Mouse (Mus musculus) liver, postnatal 0 days (tissue): Measurements from ENCODE around the gene Ccdc189.

ENCODE experiments used
- CTCF ChIP-seq: sonication (generic); IDR thresholded peaks from 2 replicates; pipeline ENCODE4 v1.5.1; 2016; ENCODE audit warnings: antibody characterized with exemption, low read depth
- EP300 ChIP-seq: IDR thresholded peaks from 2 replicates; pipeline ENCODE4 v1.6.1; 2016; ENCODE audit warnings: antibody characterized with exemption, low read depth, mild to moderate bottlenecking

GRCm38 (mm10) chr7:127549116-127549835 is 39.1 kb downstream of the Ccdc189 start:
- TF ChIP-seq CTCF (no peak), EP300 (no peak)
